Mouse (Mus musculus): Measurements from ENCODE around the gene Ldb3.

Ldb3 gene

DNA sequence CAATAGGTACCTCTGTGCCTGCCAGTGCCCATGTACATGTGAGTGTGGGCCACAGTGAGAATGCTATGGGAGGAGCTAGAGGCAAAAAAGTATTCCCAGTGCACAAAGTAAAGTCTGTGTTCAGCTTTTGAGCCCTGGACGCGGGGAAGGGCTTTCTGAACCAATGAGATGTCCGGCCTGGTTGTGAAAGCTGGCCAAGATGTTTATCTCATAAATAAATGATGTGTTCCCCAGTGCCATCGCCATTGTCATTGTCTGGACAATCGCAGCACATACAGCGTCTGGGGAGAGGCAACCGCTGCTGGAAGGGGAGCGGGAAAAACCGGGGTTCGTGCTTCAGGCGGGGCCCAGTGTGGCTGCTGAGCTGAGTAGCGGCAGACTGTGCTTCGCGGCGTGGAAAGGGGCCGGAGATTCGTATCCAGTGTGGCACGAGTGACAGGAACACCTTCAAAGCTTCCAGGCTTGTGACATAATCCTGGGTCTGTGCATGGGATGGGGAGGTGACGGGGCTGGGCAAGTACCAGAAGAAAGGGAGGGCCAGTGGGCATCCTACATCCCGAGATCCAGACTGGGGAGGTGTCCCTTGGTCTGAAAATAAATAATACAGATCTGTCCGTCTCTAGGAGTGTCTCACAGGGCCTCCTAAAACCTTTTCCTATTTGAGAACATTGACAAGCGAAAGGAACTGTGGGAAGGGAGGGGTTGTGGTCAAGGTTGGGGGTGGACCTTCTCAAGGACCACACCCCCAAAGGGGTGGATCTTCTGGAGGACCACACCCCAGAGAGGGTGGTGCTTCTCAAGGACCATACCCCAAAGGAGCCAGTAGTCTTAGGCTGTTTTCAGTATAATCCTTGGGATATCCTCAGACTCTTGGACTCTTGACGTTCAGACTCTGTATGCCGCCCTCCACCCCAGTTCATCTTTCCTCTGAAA lies 2.5 kb upstream of the Ldb3 start:
- no peak for DNase-seq (ENCODE audit: low spot score in 2 of 2)

- no peak for DNase-seq (ENCODE audit: low spot score in 2 of 2)
These were observed 1.6 kb upstream of the Ldb3 start for GRCm38 (mm10) chr14:34590017-34590570.

GRCm38 (mm10) chr14:34589185-34589713 lies 767 bp upstream of the Ldb3 start:
- no peak for DNase-seq (ENCODE audit: low spot score in 2 of 2)

- DNase-seq (ENCODE audit: low spot score in 2 of 2), result no peak
These were observed 477 bp downstream of the Ldb3 start for GRCm38 (mm10) chr14:34588005-34588404.

- no peak for DNase-seq (ENCODE audit: low spot score in 2 of 2)
These were observed 1.6 kb downstream of the Ldb3 start for GRCm38 (mm10) chr14:34586871-34587270.

GRCm38 (mm10) chr14:34585358-34586105 lies 3.0 kb downstream of the Ldb3 start:
- no peak for DNase-seq (ENCODE audit: low spot score in 2 of 2)

- DNase-seq (ENCODE audit: low spot score in 2 of 2), result no peak
These were observed 5.6 kb downstream of the Ldb3 start for GRCm38 (mm10) chr14:34582740-34583427.

DNA sequence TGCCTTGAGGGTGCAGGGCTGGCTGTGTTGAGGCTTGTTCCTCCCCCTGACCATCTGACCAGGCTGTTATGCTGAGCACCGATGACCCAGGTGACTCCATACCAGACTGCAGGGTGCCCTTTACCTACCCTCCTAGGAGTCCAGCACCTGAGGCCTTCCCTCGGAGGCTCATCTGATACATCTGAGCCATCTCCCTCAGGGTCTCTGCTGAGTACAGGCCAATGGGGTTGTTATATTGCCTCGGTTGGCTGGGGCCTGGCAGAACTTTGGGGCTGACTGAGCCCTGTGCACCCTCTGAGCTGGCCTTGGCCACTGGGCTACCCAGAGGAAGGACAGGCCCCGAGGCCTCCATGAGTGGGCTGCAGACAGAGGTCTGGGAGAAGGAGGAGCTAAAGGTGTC lies 11.6 kb downstream of the Ldb3 start:
- DNase-seq (ENCODE audit: low spot score in 2 of 2), result no peak

DNA sequence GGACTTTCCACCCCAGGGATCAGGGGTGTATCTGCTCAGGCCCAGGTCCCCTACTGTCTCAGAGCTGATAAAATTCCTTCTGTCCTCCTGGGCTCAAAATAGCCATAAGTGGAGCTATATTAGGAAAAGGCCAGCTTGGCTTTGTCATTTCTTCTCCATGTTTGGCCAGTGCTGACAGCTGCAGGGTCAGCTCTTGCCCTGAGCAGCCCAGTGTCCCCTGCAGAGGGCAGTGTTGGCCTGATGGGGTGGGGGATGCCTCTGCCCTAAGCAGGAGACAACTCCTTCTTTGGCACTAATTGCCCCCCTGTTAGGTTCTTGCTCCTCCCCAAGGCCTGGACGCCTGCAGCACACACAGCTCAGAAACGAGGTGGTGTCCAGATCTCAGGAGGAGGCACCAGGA lies 14.4 kb downstream of the Ldb3 start:
- no peak for DNase-seq (ENCODE audit: low spot score in 2 of 2)

DNA sequence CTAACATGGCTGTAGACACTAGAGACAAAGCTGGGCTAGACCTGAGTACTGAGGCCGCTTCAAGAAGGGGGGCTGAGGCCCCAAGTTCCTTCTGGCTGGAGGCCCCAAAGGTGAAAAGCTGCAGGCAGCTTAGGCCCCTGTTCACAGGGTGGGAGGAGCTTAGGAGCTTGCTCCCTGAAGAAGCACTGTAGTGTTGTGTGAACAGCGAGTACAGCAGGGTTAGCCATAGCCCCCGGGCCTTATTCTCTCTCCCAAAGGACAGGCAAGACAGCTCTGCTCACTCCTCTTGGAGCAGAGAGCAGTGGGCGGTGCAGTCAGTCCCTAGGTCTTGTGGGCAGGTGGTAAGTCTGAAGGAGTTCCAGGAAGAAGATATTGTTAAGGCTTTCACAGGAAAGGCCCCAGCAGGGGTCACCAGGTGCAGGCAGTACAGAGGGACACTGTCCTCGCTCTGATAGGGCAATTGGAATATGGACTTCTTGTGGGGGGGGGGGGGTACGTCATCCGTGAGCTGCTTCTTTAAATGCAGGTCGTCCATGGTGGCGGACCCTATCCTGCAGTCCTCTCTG lies 15.1 kb downstream of the Ldb3 start:
- DNase-seq (ENCODE audit: low spot score in 2 of 2), result no peak

DNA sequence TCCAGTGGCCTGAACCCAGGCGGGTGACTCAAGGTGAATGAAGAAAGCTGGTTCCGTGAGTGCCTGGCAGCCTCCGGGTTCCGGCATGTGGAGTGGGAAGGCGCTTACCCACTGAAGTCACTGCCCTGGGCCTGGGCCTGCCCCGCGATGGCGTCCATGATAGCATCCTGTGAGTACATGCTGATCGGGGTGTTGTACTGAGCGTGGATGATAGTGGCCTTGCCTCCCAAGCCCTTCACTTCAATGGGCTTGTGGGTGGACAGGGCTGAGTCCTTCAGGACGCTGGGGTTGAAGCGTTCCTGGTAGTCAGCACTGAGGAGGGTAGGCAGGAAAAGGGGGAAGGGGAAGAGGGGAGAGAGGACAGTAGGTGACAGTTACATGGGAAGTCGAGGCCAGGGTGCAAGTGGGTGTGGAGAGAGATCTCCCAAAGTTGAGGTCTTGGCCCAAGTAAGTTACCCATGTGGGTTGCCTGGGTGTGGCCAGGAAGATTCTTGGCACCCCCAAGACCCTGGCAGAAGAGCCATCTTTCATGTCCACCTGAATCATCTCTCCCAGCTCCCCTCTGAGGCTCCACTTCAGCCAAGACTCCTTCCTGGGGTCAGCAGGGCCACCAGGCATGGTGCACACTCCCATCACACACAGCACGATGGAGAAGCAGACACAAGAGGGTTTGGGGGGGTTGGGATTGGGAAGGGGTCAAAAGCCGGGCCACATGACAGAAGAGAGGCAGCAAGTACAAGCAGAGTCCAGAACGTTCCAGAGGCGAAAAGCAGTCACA lies 16.7 kb downstream of the Ldb3 start:
- no peak for DNase-seq (ENCODE audit: low spot score in 2 of 2)

DNA sequence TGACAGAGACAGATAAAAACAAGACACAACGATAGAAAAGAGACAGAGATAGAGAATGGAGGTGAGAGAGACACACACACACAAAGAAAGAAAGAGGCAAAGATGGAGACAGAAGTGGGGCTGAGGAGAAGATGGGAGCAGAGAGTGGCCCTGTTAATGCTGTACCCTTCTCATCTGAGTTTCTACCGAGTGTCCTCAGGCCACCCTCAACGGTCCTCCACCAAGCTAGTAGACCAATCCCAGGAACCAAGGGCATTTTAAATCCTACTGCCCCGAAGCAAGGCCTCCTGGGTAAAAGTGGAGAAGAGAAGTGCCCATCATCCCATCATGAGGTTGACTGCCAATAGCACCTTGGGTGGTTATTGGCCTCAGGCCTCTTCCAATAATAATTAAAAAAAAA lies 17.6 kb downstream of the Ldb3 start:
- DNase-seq (ENCODE audit: low spot score in 2 of 2), result no peak

DNA sequence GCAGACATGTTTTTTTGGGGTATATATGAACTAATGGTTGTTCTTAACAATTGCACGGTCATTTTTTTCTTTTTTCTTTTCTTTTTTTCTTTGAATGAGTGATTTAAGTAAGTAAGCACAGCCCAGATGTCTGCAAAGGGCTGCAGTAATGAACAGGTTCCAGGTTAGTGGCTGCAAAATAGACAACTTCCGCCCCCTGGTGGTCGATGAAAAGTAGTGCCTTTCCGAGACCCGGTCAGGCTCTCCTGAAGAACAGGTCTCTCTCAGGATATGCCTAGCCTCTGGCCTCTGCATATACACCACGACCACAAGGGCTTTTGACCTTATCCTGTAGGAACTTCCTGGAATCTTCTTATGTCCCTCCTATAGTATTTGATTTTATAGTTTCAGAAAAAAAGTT lies 18.2 kb downstream of the Ldb3 start:
- peak; percentile 77 to 85 for DNase-seq (ENCODE audit: low spot score in 2 of 2)

- peak in 1 of 2 experiments; percentile 21 for DNase-seq (ENCODE audit: low spot score in 2 of 2)
These were observed 18.8 kb downstream of the Ldb3 start for GRCm38 (mm10) chr14:34569534-34570194.

- no peak for DNase-seq (ENCODE audit: low spot score in 2 of 2)
These were observed 19.9 kb downstream of the Ldb3 start for GRCm38 (mm10) chr14:34568626-34569025.

GRCm38 (mm10) chr14:34567697-34568096 lies 20.8 kb downstream of the Ldb3 start:
- DNase-seq (ENCODE audit: low spot score in 2 of 2), result no peak

- DNase-seq (ENCODE audit: low spot score in 2 of 2), result no peak
These were observed 22.0 kb downstream of the Ldb3 start for GRCm38 (mm10) chr14:34566530-34566929.

DNA sequence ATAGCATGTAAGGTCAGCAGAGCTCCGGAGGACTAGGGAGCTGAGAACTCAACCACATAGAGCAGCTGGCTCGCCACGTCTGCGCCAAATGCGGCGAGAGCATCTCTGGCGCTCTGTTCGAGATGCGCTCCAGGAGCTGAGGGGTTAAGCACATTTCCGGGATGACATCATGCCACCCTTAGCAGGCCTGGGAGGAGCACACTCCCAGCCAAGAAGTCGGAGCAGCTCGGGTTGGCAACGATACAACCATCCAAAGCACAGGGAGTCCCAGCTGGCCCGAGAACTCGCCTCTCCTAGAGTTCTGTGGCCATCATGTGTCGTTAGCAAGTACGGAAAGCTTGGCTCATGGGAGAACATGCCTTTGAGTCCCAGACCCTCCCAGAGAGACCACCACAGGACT lies 22.8 kb downstream of the Ldb3 start:
- DNase-seq (ENCODE audit: low spot score in 2 of 2), result no peak

GRCm38 (mm10) chr14:34564646-34565045 lies 23.8 kb downstream of the Ldb3 start:
- no peak for DNase-seq (ENCODE audit: low spot score in 2 of 2)

DNA sequence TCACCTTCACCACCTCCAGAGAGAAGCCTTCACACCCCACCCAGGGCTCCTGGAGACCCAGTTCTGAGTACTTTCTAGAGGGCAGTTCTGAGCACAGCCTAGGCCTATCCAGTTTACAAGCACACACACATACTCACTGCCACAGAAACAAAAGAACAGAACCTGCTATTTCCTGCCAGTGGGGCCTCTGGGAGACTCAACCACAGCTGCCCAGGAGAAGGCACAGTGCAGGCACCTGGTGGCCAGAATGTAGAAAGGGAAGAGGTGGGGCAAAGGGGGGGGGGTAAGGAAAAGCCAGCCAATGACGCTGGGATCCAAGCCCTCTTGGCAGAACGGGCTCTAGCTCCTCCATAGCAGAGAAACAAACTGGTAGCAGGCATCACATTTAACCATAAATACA lies 26.1 kb downstream of the Ldb3 start:
- DNase-seq (ENCODE audit: low spot score in 2 of 2), result no peak
